Mouse (Mus musculus) ES-Bruce4 (cell line): ENCODE data around the gene Rasa3. TPM values are rescaled to one million over a fixed set of nuclear protein-coding genes. Genes with fewer than 3 reads are reported as not detected.

Experiments used
- H3K27ac ChIP-seq: 2 replicates; pipeline ENCODE4 v1.5.1; 2012; ENCODE audit warnings: low read length, inconsistent platforms; ENCODE audit not compliant: insufficient read depth
- H3K27me3 ChIP-seq: 2 replicates; pipeline ENCODE4 v1.6.1; 2012; ENCODE audit warnings: mild to moderate bottlenecking, low read length, inconsistent platforms; ENCODE audit not compliant: control insufficient read depth, poor library complexity, insufficient read depth, severe bottlenecking
- H3K36me3 ChIP-seq: 2 replicates; pipeline ENCODE4 v1.6.1; 2012; ENCODE audit warnings: inconsistent platforms, mild to moderate bottlenecking, low read length, moderate library complexity; ENCODE audit not compliant: control insufficient read depth, poor library complexity, insufficient read depth, severe bottlenecking
- H3K4me1 ChIP-seq: one replicate; pipeline ENCODE4 v1.8.1; 2011; ENCODE audit warnings: low read length; ENCODE audit not compliant: control insufficient read depth, insufficient read depth
- H3K4me3 ChIP-seq: 2 replicates; pipeline ENCODE4 v1.5.1; 2011; ENCODE audit warnings: low read depth, mild to moderate bottlenecking, low read length
- H3K9ac ChIP-seq: 2 replicates; pipeline ENCODE4 v1.6.1; 2012; ENCODE audit warnings: low read depth, mild to moderate bottlenecking, inconsistent platforms; ENCODE audit not compliant: poor library complexity, severe bottlenecking
- H3K9me3 ChIP-seq: replicated peaks from 2 replicates; pipeline ENCODE4 v1.6.1; 2012; ENCODE audit warnings: mild to moderate bottlenecking, low read length, inconsistent platforms; ENCODE audit not compliant: control insufficient read depth, poor library complexity, insufficient read depth, severe bottlenecking
- CTCF ChIP-seq: IDR thresholded peaks from one replicate; pipeline ENCODE4 v1.8.1; 2011; ENCODE audit warnings: low read depth, low read length
- EP300 ChIP-seq: IDR thresholded peaks from 2 replicates; pipeline ENCODE4 v1.6.1; 2011; ENCODE audit warnings: low read depth, low read length; ENCODE audit not compliant: insufficient read depth
- POLR2A ChIP-seq: IDR thresholded peaks from one replicate; pipeline ENCODE4 v1.8.1; 2011; ENCODE audit warnings: low read length; ENCODE audit not compliant: insufficient read depth
- polyA plus RNA-seq: library from polyadenylated mRNA; stranded (reverse); fragments of >200 nt; gene quantifications from 2 replicates; pipeline ENCODE4 v1.2.4, GENCODE M21; 2011; ENCODE audit warnings: low read depth; ENCODE audit not compliant: missing spikeins, insufficient read depth, insufficient read length

Rasa3 gene
- polyA plus RNA-seq, 1 experiment = 14.5 TPM

GRCm38 (mm10) chr8:13688461-13688860 is 11.1 kb upstream of the Rasa3 start:
- H3K27me3 ChIP-seq = no peaks in the 10 kb centered on the region
- H3K36me3 ChIP-seq = no peaks in the 10 kb centered on the region
- H3K27ac ChIP-seq = no peak overlapping the region
- H3K4me1 ChIP-seq = no peaks in the 10 kb centered on the region
- TF ChIP-seq CTCF = no peak
- TF ChIP-seq POLR2A = no peak
- TF ChIP-seq EP300 = no peak
- H3K4me3 ChIP-seq = no peak overlapping the region
- H3K9me3 ChIP-seq = no peaks in the 10 kb centered on the region
- no peak overlapping the region for H3K9ac ChIP-seq

DNA sequence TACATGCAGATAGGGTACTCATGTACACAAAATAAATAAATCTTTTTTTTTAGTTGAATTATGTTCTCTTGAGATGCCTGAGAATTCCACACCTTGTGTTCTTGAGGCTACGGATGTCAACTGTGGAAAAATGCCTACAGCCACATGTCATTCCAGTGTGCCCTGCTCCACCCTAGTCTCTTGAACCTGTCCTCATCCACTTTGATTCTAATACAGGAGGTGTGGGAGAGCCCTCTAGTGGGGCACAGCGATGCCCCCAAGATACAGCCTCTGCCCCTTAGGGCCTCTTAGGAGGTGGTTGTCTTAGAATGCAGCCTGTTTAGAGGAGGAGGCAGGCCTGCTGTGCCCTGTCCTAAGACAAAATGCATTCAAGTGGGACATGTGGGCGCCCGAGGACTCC is 10.5 kb upstream of the Rasa3 start:
- Histone ChIP-seq H3K36me3 (no peaks in the 10 kb centered on the region), H3K4me1 (no peaks in the 10 kb centered on the region), H3K9ac (no peak overlapping the region), H3K4me3 (no peak overlapping the region), H3K9me3 (no peaks in the 10 kb centered on the region), H3K27ac (no peak overlapping the region), H3K27me3 (no peaks in the 10 kb centered on the region)
- peak; percentile 1 for TF ChIP-seq CTCF
- TF ChIP-seq POLR2A = no peak

- H3K27me3 ChIP-seq = no peaks in the 10 kb centered on the region
- peak; percentile 6 for TF ChIP-seq CTCF
- TF ChIP-seq POLR2A = no peak
- H3K4me3 ChIP-seq = no peak overlapping the region
- no peak overlapping the region for H3K9ac ChIP-seq
- no peaks in the 10 kb centered on the region for H3K9me3 ChIP-seq
- no peaks in the 10 kb centered on the region for H3K36me3 ChIP-seq
- no peak overlapping the region for H3K27ac ChIP-seq
- H3K4me1 ChIP-seq = no peaks in the 10 kb centered on the region
These were observed 9.8 kb upstream of the Rasa3 start for GRCm38 (mm10) chr8:13687101-13687717.

DNA sequence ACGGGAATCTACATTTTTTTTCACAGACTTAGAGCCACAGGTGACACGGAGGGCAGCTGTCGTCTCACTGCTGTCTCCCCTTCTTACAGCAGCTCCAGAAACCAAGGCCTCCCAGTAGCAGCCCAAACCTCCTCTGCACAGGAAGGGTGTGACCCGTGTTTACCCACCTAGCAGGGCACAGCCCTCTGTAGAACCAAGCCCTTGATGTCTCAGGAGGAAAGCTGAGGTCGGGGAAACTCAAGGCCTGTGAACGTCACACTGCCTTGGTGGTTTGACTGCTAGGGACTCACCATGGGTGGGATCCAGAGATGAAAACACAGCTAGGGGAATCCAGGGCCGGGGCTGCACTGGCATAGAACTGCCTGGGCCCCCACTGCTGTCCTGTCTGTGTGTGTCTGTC is 9.0 kb upstream of the Rasa3 start:
- TF ChIP-seq POLR2A = no peak
- TF ChIP-seq CTCF = no peak
- TF ChIP-seq EP300 = no peak
- Histone ChIP-seq H3K27me3 (no peaks in the 10 kb centered on the region), H3K9me3 (no peaks in the 10 kb centered on the region), H3K4me3 (no peak overlapping the region), H3K9ac (no peak overlapping the region), H3K36me3 (no peaks in the 10 kb centered on the region), H3K4me1 (no peaks in the 10 kb centered on the region), H3K27ac (no peak overlapping the region)

GRCm38 (mm10) chr8:13685674-13686314 is 8.4 kb upstream of the Rasa3 start:
- H3K9ac ChIP-seq = no peak overlapping the region
- H3K27ac ChIP-seq = no peak overlapping the region
- H3K27me3 ChIP-seq = no peaks in the 10 kb centered on the region
- TF ChIP-seq CTCF = no peak
- no peak for TF ChIP-seq POLR2A
- no peak for TF ChIP-seq EP300
- no peak overlapping the region for H3K4me3 ChIP-seq
- no peaks in the 10 kb centered on the region for H3K4me1 ChIP-seq
- H3K36me3 ChIP-seq = no peaks in the 10 kb centered on the region
- H3K9me3 ChIP-seq = no peaks in the 10 kb centered on the region

- no peaks in the 10 kb centered on the region for H3K27me3 ChIP-seq
- no peak overlapping the region for H3K4me3 ChIP-seq
- H3K9me3 ChIP-seq = no peaks in the 10 kb centered on the region
- no peaks in the 10 kb centered on the region for H3K4me1 ChIP-seq
- TF ChIP-seq POLR2A = no peak
- no peak for TF ChIP-seq EP300
- TF ChIP-seq CTCF = no peak
- no peak overlapping the region for H3K27ac ChIP-seq
- H3K36me3 ChIP-seq = no peaks in the 10 kb centered on the region
- no peak overlapping the region for H3K9ac ChIP-seq
These were observed 6.7 kb upstream of the Rasa3 start for GRCm38 (mm10) chr8:13684131-13684530.

DNA sequence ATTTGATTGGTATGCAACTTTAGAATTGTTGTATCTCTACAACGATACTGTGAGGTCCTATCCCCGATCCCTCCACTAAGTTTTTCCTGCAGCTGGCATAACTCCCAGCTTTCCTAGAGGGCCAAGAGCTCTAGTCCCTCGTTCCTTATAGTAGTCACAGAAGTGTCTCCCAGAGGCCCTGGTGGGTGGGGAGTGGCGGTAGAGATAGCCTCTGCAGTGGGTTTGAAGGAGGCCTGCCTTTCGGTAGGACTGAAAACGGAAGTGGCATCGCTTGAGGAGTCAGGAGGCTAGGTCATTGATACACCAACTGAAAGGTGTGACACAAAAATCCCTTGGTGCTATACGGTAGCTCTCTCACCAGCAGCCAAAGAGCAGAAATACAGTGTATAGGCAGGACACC is 779 bp upstream of the Rasa3 start:
- Histone ChIP-seq H3K27ac (no peak overlapping the region), H3K36me3 (no peaks in the 10 kb centered on the region)

More for the DNA sequence above, 779 bp upstream of the Rasa3 start:
- 0 out of 2 replicates have a peak overlapping the region, but pooled peaks have one; percentile 82 for H3K9ac ChIP-seq
- no peaks in the 10 kb centered on the region for H3K9me3 ChIP-seq
- no peaks in the 10 kb centered on the region for H3K4me1 ChIP-seq
- H3K27me3 ChIP-seq = no peaks in the 10 kb centered on the region
- H3K4me3 ChIP-seq = peak overlapping the region; percentile 63
- TF ChIP-seq EP300 (no peak), CTCF (no peak), POLR2A (no peak)
